Mouse (Mus musculus): ENCODE measurements around the gene Ntm. TPM values are rescaled to one million over a fixed set of nuclear protein-coding genes. Genes with fewer than 3 reads are reported as not detected.

Gene Ntm
- polyA plus RNA-seq, 1 experiment from 2014 or later = 264 TPM

DNA sequence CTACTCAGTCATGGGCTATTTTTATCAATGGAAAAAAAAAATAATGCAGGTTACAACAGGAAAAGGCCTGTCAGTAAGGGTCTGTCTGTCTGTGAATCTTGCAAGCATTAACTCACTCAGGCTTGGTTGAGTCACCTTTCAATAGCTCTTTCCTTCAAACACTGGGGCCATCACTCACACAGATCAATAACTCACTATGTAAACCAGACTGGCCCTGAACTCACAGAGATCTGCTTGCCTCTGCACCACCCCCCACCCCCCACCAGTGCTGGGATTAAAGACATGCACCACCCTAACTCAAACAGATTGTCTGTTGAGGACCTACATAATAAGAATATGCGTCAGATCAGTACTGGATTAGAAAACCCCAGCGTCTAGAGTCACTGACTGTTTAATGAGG lies 466.9 kb downstream of the Ntm start:
- no peak overlapping the region for H3K9ac ChIP-seq (ENCODE audit: low read depth, low read length)
- H3K27ac ChIP-seq (ENCODE audit: low read depth, low read length) = no peak overlapping the region
- H3K9me3 ChIP-seq (ENCODE audit: control insufficient read depth, low read length) = no peaks in the 10 kb centered on the region
- no peak overlapping the region for H3K4me3 ChIP-seq (ENCODE audit: low read length)
- WGBS = 53% methylated on average over 2 of the region's 2 CpGs
- no peaks in the 10 kb centered on the region for H3K27me3 ChIP-seq (replicated peaks; ENCODE audit: control insufficient read depth, insufficient read depth, low read length)
- H3K4me2 ChIP-seq (ENCODE audit: low read length) = no peak overlapping the region
- no peaks in the 10 kb centered on the region for H3K36me3 ChIP-seq (ENCODE audit: control insufficient read depth, insufficient read depth, low read length)
- ATAC-seq = no peak
- H3K4me1 ChIP-seq (ENCODE audit: control insufficient read depth, insufficient read depth, low read depth, low read length) = no peaks in the 10 kb centered on the region

GRCm38 (mm10) chr9:29482272-29482671 lies 480.7 kb downstream of the Ntm start:
- Histone ChIP-seq H3K4me1 (ENCODE audit: control insufficient read depth, insufficient read depth, low read depth, low read length) (peaks cover 4% of the 10 kb centered on the region), H3K9me3 (ENCODE audit: control insufficient read depth, low read length) (no peaks in the 10 kb centered on the region; the same call in 1 of the 2 replicates), H3K4me3 (ENCODE audit: low read length) (no peak overlapping the region), H3K4me2 (ENCODE audit: low read length) (no peak overlapping the region), H3K36me3 (ENCODE audit: control insufficient read depth, insufficient read depth, low read length) (no peaks in the 10 kb centered on the region), H3K9ac (ENCODE audit: low read depth, low read length) (no peak overlapping the region), H3K27ac (ENCODE audit: low read depth, low read length) (no peak overlapping the region), H3K27me3 (replicated peaks; ENCODE audit: control insufficient read depth, insufficient read depth, low read length) (no peaks in the 10 kb centered on the region)
- WGBS = 96% methylated on average over 2 of the region's 2 CpGs
- no peak for ATAC-seq

DNA sequence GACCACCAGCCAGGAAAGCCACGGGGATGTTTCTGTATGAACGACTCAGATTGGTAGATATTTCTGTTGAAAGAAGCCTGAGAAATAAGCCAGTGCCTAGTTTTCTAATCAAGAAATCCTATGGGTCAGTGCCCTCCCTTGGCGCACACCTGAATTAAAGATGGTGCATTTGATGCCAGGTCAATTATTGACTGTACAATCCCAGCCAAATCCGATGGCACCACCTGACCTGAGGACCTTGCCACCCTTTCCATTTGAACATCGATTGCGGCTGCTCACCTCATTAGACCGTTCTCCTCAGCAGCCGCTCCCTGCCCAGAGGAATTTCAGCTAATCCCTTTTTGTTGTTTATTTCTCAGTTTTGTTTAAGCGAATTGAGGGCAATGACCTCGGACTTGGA lies 483.9 kb downstream of the Ntm start:
- H3K27ac ChIP-seq (ENCODE audit: low read depth, low read length) = no peak overlapping the region
- WGBS = 76% methylated on average over 10 of the region's 10 CpGs
- H3K27me3 ChIP-seq (replicated peaks; ENCODE audit: control insufficient read depth, insufficient read depth, low read length) = no peaks in the 10 kb centered on the region
- H3K4me3 ChIP-seq (ENCODE audit: low read length) = no peak overlapping the region
- H3K36me3 ChIP-seq (ENCODE audit: control insufficient read depth, insufficient read depth, low read length) = no peaks in the 10 kb centered on the region
- H3K9ac ChIP-seq (ENCODE audit: low read depth, low read length) = no peak overlapping the region
- H3K4me1 ChIP-seq (ENCODE audit: control insufficient read depth, insufficient read depth, low read depth, low read length) = peaks cover 5% of the 10 kb centered on the region
- no peak overlapping the region for H3K4me2 ChIP-seq (ENCODE audit: low read length)
- ATAC-seq = no peak
- H3K9me3 ChIP-seq (ENCODE audit: control insufficient read depth, low read length) = no peaks in the 10 kb centered on the region

DNA sequence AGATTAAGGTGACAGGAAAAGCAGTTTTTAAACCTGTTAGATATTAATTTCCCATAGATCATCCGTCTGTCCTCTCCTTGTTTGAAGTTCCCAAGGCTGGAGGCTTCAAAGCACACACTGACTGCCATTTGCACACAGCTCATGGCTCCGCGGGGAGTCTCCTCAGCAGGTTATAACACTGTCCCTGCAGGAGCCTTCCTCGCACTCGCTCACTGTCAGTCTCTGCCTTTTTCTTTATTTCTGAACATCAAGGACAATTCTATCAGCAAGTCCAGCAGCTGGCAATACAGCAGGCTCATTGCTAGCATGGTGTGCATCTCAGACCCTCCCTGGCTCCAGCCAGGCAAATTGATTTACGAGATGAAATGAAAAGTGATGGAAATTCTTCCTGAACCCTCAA lies 485.7 kb downstream of the Ntm start:
- Histone ChIP-seq H3K4me1 (ENCODE audit: control insufficient read depth, insufficient read depth, low read depth, low read length) (peaks cover 5% of the 10 kb centered on the region), H3K27ac (ENCODE audit: low read depth, low read length) (no peak overlapping the region), H3K27me3 (replicated peaks; ENCODE audit: control insufficient read depth, insufficient read depth, low read length) (no peaks in the 10 kb centered on the region), H3K36me3 (ENCODE audit: control insufficient read depth, insufficient read depth, low read length) (no peaks in the 10 kb centered on the region), H3K4me3 (ENCODE audit: low read length) (no peak overlapping the region), H3K9me3 (ENCODE audit: control insufficient read depth, low read length) (no peaks in the 10 kb centered on the region), H3K9ac (ENCODE audit: low read depth, low read length) (no peak overlapping the region), H3K4me2 (ENCODE audit: low read length) (no peak overlapping the region)
- ATAC-seq = no peak
- 25% methylated on average over 6 of the region's 6 CpGs for WGBS

GRCm38 (mm10) chr9:29473418-29473817 lies 489.5 kb downstream of the Ntm start:
- no peak overlapping the region for H3K4me2 ChIP-seq (ENCODE audit: low read length)
- peaks cover 5% of the 10 kb centered on the region for H3K4me1 ChIP-seq (ENCODE audit: control insufficient read depth, insufficient read depth, low read depth, low read length)
- H3K27ac ChIP-seq (ENCODE audit: low read depth, low read length) = no peak overlapping the region
- H3K9me3 ChIP-seq (ENCODE audit: control insufficient read depth, low read length) = no peaks in the 10 kb centered on the region
- H3K9ac ChIP-seq (ENCODE audit: low read depth, low read length) = no peak overlapping the region
- ATAC-seq = no peak
- no peaks in the 10 kb centered on the region for H3K36me3 ChIP-seq (ENCODE audit: control insufficient read depth, insufficient read depth, low read length)
- H3K27me3 ChIP-seq (replicated peaks; ENCODE audit: control insufficient read depth, insufficient read depth, low read length) = no peaks in the 10 kb centered on the region
- H3K4me3 ChIP-seq (ENCODE audit: low read length) = no peak overlapping the region

GRCm38 (mm10) chr9:29472226-29472625 lies 490.7 kb downstream of the Ntm start:
- H3K9ac ChIP-seq (ENCODE audit: low read depth, low read length) = no peak overlapping the region
- H3K9me3 ChIP-seq (ENCODE audit: control insufficient read depth, low read length) = no peaks in the 10 kb centered on the region
- ATAC-seq = no peak
- H3K27me3 ChIP-seq (replicated peaks; ENCODE audit: control insufficient read depth, insufficient read depth, low read length) = no peaks in the 10 kb centered on the region
- H3K27ac ChIP-seq (ENCODE audit: low read depth, low read length) = no peak overlapping the region
- H3K36me3 ChIP-seq (ENCODE audit: control insufficient read depth, insufficient read depth, low read length) = no peaks in the 10 kb centered on the region
- H3K4me3 ChIP-seq (ENCODE audit: low read length) = no peak overlapping the region
- WGBS = 59% methylated on average over 4 of the region's 4 CpGs
- H3K4me1 ChIP-seq (ENCODE audit: control insufficient read depth, insufficient read depth, low read depth, low read length) = peaks cover 1% of the 10 kb centered on the region
- H3K4me2 ChIP-seq (ENCODE audit: low read length) = no peak overlapping the region

GRCm38 (mm10) chr9:29464756-29465155 lies 498.2 kb downstream of the Ntm start:
- H3K9me3 ChIP-seq (ENCODE audit: control insufficient read depth, low read length) = no peaks in the 10 kb centered on the region
- no peaks in the 10 kb centered on the region for H3K27me3 ChIP-seq (replicated peaks; ENCODE audit: control insufficient read depth, insufficient read depth, low read length)
- H3K9ac ChIP-seq (ENCODE audit: low read depth, low read length) = no peak overlapping the region
- H3K4me2 ChIP-seq (ENCODE audit: low read length) = no peak overlapping the region
- WGBS = 63% methylated on average over 4 of the region's 4 CpGs
- no peak overlapping the region for H3K4me3 ChIP-seq (ENCODE audit: low read length)
- H3K36me3 ChIP-seq (ENCODE audit: control insufficient read depth, insufficient read depth, low read length) = no peaks in the 10 kb centered on the region
- ATAC-seq = 0 out of 2 replicates have a peak, but pooled peaks have one; percentile 45
- H3K4me1 ChIP-seq (ENCODE audit: control insufficient read depth, insufficient read depth, low read depth, low read length) = peaks cover 3% of the 10 kb centered on the region
- 0 out of 2 replicates have a peak overlapping the region, but pooled peaks have one; percentile 39 for H3K27ac ChIP-seq (ENCODE audit: low read depth, low read length)

DNA sequence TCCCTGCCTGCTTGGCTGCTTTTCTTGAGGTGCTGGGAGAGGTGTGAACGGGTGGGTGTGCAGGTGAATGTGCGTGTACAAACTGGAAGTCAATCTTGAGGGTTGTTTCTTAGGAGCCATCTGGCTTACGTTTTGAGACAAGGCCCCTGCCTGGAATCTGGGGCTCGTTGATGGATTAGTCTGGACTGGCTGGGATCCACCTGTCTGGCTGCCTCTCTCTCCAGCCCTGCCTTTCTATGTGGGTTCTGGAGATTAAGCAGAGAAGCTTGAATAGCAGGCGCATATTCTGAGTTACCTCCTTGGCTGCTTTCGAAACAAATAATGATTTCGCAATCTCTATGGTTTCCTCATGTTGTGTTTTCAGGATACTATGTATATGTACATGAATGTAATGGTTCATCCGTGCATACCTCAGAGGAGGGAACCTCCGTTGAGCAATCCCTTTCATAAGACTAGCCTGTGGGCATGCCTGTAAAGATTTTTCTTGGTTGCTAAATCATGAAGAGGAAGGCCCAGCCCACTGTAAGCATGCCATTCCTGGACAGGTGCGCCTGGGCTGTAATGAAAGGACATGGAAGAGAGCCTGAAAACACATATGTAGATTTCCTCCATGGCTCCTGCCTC lies 499.9 kb downstream of the Ntm start:
- H3K27ac ChIP-seq (ENCODE audit: low read depth, low read length) = no peak overlapping the region
- H3K27me3 ChIP-seq (replicated peaks; ENCODE audit: control insufficient read depth, insufficient read depth, low read length) = no peaks in the 10 kb centered on the region
- H3K4me3 ChIP-seq (ENCODE audit: low read length) = no peak overlapping the region
- no peak overlapping the region for H3K4me2 ChIP-seq (ENCODE audit: low read length)
- no peak for ATAC-seq
- no peak overlapping the region for H3K9ac ChIP-seq (ENCODE audit: low read depth, low read length)
- peaks cover 3% of the 10 kb centered on the region for H3K4me1 ChIP-seq (ENCODE audit: control insufficient read depth, insufficient read depth, low read depth, low read length)
- H3K36me3 ChIP-seq (ENCODE audit: control insufficient read depth, insufficient read depth, low read length) = no peaks in the 10 kb centered on the region
- 84% methylated on average over 10 of the region's 10 CpGs for WGBS
- H3K9me3 ChIP-seq (ENCODE audit: control insufficient read depth, low read length) = no peaks in the 10 kb centered on the region

- WGBS = 14% methylated on average over 5 of the region's 5 CpGs
- ATAC-seq = peak; percentile 71; the same call in 1 of the 2 replicates
- Histone ChIP-seq H3K36me3 (ENCODE audit: control insufficient read depth, insufficient read depth, low read length) (no peaks in the 10 kb centered on the region), H3K27me3 (replicated peaks; ENCODE audit: control insufficient read depth, insufficient read depth, low read length) (no peaks in the 10 kb centered on the region), H3K4me3 (ENCODE audit: low read length) (no peak overlapping the region), H3K4me1 (ENCODE audit: control insufficient read depth, insufficient read depth, low read depth, low read length) (no peaks in the 10 kb centered on the region), H3K4me2 (ENCODE audit: low read length) (no peak overlapping the region), H3K9ac (ENCODE audit: low read depth, low read length) (no peak overlapping the region), H3K27ac (ENCODE audit: low read depth, low read length) (no peak overlapping the region), H3K9me3 (ENCODE audit: control insufficient read depth, low read length) (no peaks in the 10 kb centered on the region)
These were observed 504.9 kb downstream of the Ntm start for GRCm38 (mm10) chr9:29457976-29458572.
